Mouse (Mus musculus): ENCODE data around the gene Mlec.
A peak's percentile ranks its signal among the peaks of the same experiment; 100 is the strongest.

The Mlec gene

GRCm38 (mm10) chr5:115158040-115158983 lies at the start of gene Mlec:
Mlec (minus strand) TSS chr5:115158179.
- DNase-seq (ENCODE audit: low read depth, low spot score) = peak; percentile 93

GRCm38 (mm10) chr5:115207244-115207643 lies 49.3 kb upstream of the Mlec start:
- DNase-seq (ENCODE audit: low read depth, low spot score) = no peak

GRCm38 (mm10) chr5:115204562-115205311 lies 46.8 kb upstream of the Mlec start:
- no peak for DNase-seq (ENCODE audit: low read depth, low spot score)

GRCm38 (mm10) chr5:115203735-115204561 lies 46.0 kb upstream of the Mlec start:
- no peak for DNase-seq (ENCODE audit: low read depth, low spot score)

- DNase-seq (ENCODE audit: low read depth, low spot score) = no peak
These were observed 36.7 kb upstream of the Mlec start for GRCm38 (mm10) chr5:115194626-115195221.

- DNase-seq (ENCODE audit: low read depth, low spot score) = no peak
These were observed 36.0 kb upstream of the Mlec start, which contains the start of gene Cabp1 for GRCm38 (mm10) chr5:115193669-115194625. Cabp1 (minus strand) TSS chr5:115194381.

- no peak for DNase-seq (ENCODE audit: low read depth, low spot score)
These were observed 35.2 kb upstream of the Mlec start for GRCm38 (mm10) chr5:115193226-115193625.

GRCm38 (mm10) chr5:115192828-115193195 lies 34.8 kb upstream of the Mlec start:
- DNase-seq (ENCODE audit: low read depth, low spot score) = no peak

- no peak for DNase-seq (ENCODE audit: low read depth, low spot score)
These were observed 34.2 kb upstream of the Mlec start for GRCm38 (mm10) chr5:115191880-115192827.

- DNase-seq (ENCODE audit: low read depth, low spot score) = no peak
These were observed 32.1 kb upstream of the Mlec start for GRCm38 (mm10) chr5:115190081-115190480.

- no peak for DNase-seq (ENCODE audit: low read depth, low spot score)
These were observed 30.8 kb upstream of the Mlec start for GRCm38 (mm10) chr5:115188824-115189223.

GRCm38 (mm10) chr5:115187188-115188131 lies 29.5 kb upstream of the Mlec start:
- DNase-seq (ENCODE audit: low read depth, low spot score) = peak; percentile 78

GRCm38 (mm10) chr5:115186371-115187073 lies 28.5 kb upstream of the Mlec start:
- peak; percentile 53 for DNase-seq (ENCODE audit: low read depth, low spot score)

GRCm38 (mm10) chr5:115184726-115185125 lies 26.7 kb upstream of the Mlec start:
- DNase-seq (ENCODE audit: low read depth, low spot score) = peak; percentile 64

- DNase-seq (ENCODE audit: low read depth, low spot score) = no peak
These were observed 25.5 kb upstream of the Mlec start for GRCm38 (mm10) chr5:115183482-115183881.

GRCm38 (mm10) chr5:115182925-115183324 lies 24.9 kb upstream of the Mlec start:
- DNase-seq (ENCODE audit: low read depth, low spot score) = no peak

All from retina, adult 2 months (tissue).